Mouse (Mus musculus): ENCODE results near the gene Cacnb4.

- no peak for TF ChIP-seq CTCF (IDR thresholded peaks at IDR 0.05)
- no peak for TF ChIP-seq EP300 (IDR thresholded peaks at IDR 0.05)
Observed at GRCm38 (mm10) chr2:52529245-52529644, 147.4 kb downstream of the Cacnb4 start.

All from lung, postnatal 0 days (tissue).